Mouse (Mus musculus): ENCODE data around the gene Olfm2.

DNA sequence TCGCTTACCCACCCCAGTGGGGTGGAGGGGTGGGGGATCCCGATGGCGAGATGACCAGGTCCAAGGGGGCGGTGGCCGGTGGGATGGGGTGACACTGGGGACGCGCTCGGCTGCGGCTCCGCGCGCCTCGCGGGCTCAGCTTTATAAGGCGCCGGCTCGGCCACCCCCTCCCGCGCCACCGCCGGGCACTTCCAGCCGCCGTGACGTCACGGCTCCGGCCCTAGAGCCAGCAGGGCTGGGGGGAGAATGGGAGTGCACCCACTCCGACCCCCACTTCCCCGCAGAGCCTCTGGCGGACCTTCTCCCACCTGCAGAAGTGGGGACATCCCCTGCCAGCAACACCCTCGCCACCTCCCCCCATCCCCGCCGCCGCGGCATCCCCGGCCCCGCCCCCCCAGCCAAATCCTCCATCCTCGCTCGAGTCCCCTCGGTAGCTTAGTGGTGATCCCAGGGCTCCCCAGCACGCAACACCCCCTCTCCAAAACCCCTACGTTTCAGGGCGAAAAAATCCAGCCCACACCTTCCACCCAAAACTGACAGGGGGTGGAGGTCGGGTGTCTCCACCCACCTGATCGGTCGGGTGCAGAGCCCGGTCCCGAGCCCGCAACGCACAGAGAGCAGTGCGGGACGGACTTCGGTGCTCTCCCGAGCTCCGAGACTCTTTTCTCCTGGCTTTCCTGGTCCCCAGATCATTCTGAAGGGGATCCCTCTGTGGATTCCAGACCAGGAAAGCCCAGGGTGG is 19.1 kb downstream of the Olfm2 start:
- TF ChIP-seq CTCF (IDR thresholded peaks at IDR 0.05; ENCODE audit: low read depth) (no peak), EP300 (IDR thresholded peaks at IDR 0.05; ENCODE audit: low read depth) (no peak)

All from liver, postnatal 0 days (tissue).